Mouse (Mus musculus): ENCODE data around the gene Prtg. TPM values are rescaled to one million over a fixed set of nuclear protein-coding genes. Genes with fewer than 3 reads are reported as not detected.

Gene Prtg
- polyA plus RNA-seq, 1 experiment from 2014 or later = 0.06 TPM

DNA sequence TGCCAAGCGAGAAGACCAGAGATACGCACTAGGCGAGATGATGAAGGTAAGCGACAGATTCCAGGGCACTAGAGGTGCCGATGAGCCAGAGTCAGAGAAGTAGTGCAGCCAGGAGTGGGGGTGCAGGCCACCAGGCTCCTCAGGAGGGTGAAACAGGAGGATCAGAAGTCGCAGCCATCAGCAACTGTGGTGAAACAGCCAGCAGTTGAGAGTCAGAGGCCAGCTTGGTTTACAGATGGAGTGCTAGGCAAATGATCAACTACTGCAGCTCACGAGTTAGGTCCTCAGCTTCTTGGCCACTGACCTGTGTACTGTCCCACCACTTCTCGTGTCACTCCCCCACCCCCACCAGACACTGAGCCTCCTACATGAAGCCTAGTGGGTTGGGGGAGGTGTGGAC, 154.7 kb downstream of the Prtg start:
- DNase-seq (ENCODE audit: low spot score) (no peak), ATAC-seq (ENCODE audit: low FRiP score, low TSS enrichment) (no peak)
- WGBS = 70% methylated on average over 8 of the region's 8 CpGs
- H3K9me3 ChIP-seq (ENCODE audit: control insufficient read depth, low read length) = no peaks in the 10 kb centered on the region
- no peak overlapping the region for H3K9ac ChIP-seq (ENCODE audit: low read length)
- no peak overlapping the region for H3K4me3 ChIP-seq (ENCODE audit: low read depth, low read length)
- TF ChIP-seq EP300 (optimal IDR thresholded peaks at IDR 0.05) = no peak
- no peak for TF ChIP-seq CTCF (IDR thresholded peaks at IDR 0.05; ENCODE audit: low read depth)
- no peaks in the 10 kb centered on the region for H3K4me1 ChIP-seq (replicated peaks; ENCODE audit: control insufficient read depth, insufficient read depth)
- no peaks in the 10 kb centered on the region for H3K27me3 ChIP-seq (ENCODE audit: control insufficient read depth, insufficient read depth, low read length)
- no peaks in the 10 kb centered on the region for H3K36me3 ChIP-seq (ENCODE audit: control insufficient read depth, insufficient read depth, low read length)
- H3K4me2 ChIP-seq (replicated peaks; ENCODE audit: low read depth) = no peak overlapping the region
- no peak overlapping the region for H3K27ac ChIP-seq (replicated peaks)

GRCm38 (mm10) chr9:72961959-72962358, 155.3 kb downstream of the Prtg start:
- 74% methylated on average over 15 of the region's 15 CpGs for WGBS
- TF ChIP-seq CTCF (IDR thresholded peaks at IDR 0.05; ENCODE audit: low read depth) (no peak), EP300 (optimal IDR thresholded peaks at IDR 0.05) (no peak)
- no peaks in the 10 kb centered on the region for H3K9me3 ChIP-seq (ENCODE audit: control insufficient read depth, low read length)
- H3K4me2 ChIP-seq (replicated peaks; ENCODE audit: low read depth) = no peak overlapping the region
- H3K36me3 ChIP-seq (ENCODE audit: control insufficient read depth, insufficient read depth, low read length) = no peaks in the 10 kb centered on the region
- no peaks in the 10 kb centered on the region for H3K4me1 ChIP-seq (replicated peaks; ENCODE audit: control insufficient read depth, insufficient read depth)
- no peak overlapping the region for H3K4me3 ChIP-seq (ENCODE audit: low read depth, low read length)
- H3K27me3 ChIP-seq (ENCODE audit: control insufficient read depth, insufficient read depth, low read length) = no peaks in the 10 kb centered on the region
- H3K9ac ChIP-seq (ENCODE audit: low read length) = no peak overlapping the region
- DNase-seq (ENCODE audit: low spot score) = no peak
- ATAC-seq (ENCODE audit: low FRiP score, low TSS enrichment) = no peak
- no peak overlapping the region for H3K27ac ChIP-seq (replicated peaks)

Other genes starting within 250 kb of the Prtg start
- 175 and 195 TPM in 2 replicates for gene Nedd4, start 144.5 kb upstream of the Prtg start, polyA plus RNA-seq (2015; fragmentation: Nextera tagmentation; extraction: Ambion mirVana)
- 1.1 and 1.4 TPM in 2 replicates for gene Pygo1, start 118.8 kb downstream of the Prtg start, polyA plus RNA-seq (2015; fragmentation: Nextera tagmentation; extraction: Ambion mirVana)
- 0.28 and 0.51 TPM in 2 replicates for gene Dyx1c1, start 151.9 kb downstream of the Prtg start, polyA plus RNA-seq (2015; fragmentation: Nextera tagmentation; extraction: Ambion mirVana)
- not detected in 2 replicates for gene Gm44503, start 152.0 kb downstream of the Prtg start, polyA plus RNA-seq (2015; fragmentation: Nextera tagmentation; extraction: Ambion mirVana)
- gene Ccpg1os, start 178.5 kb downstream of the Prtg start, polyA plus RNA-seq (2015; fragmentation: Nextera tagmentation; extraction: Ambion mirVana) = 10.6 and 12.0 TPM in 2 replicates
- 22.9 and 26.0 TPM in 2 replicates for gene Ccpg1, start 178.6 kb downstream of the Prtg start, polyA plus RNA-seq (2015; fragmentation: Nextera tagmentation; extraction: Ambion mirVana)
- 7.7 and 8.7 TPM in 2 replicates for gene Pigb, start 233.5 kb downstream of the Prtg start, polyA plus RNA-seq (2015; fragmentation: Nextera tagmentation; extraction: Ambion mirVana)
- 22.5 and 22.7 TPM in 2 replicates for gene Rab27a, start 238.0 kb downstream of the Prtg start, polyA plus RNA-seq (2015; fragmentation: Nextera tagmentation; extraction: Ambion mirVana)

Data from stomach, postnatal 0 days (tissue).